In the genomic region with DNA sequence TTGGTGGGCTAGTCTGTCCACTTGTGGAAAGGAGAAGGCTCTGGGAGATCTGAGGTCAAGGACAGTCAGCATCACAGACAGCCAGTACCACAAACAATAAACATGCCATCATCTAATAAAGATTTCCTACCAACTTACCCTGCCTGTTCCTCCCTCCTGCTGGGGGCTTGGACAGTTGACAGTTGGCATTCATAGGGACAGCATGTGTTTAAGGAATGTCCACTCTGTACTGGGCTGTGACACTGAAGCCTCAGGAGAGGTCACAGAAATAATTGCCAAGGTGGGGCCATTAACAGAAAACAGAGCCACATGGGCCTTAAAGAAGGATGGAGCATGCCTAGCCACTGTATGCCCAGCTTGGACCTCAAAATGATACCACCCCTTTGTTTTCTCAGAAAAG, we compare ENCODE assay signal across 17 mouse cellular contexts. TPM values are rescaled to one million over a fixed set of nuclear protein-coding genes. Genes with fewer than 3 reads are reported as not detected.
DNase-seq lines count a peak whose midpoint lies in the region; ATAC-seq and TF ChIP-seq lines count a peak whose summit lies in the region.
"Had no signal": no experiment of that assay in that cellular context is flagged by ENCODE, and none has a peak within 500 bp of the region (broad histone marks: within the 10 kb centered on the region; RNA-seq: fewer than 3 reads in every experiment).

No protein-coding gene starts in this region.

- DNase-seq in heart, adult 2 months, result no peak
- DNase-seq in heart, postnatal 36 days, result no peak
- peak; percentile 80 for DNase-seq in cerebellum, adult 11 months
- peak; percentile 90 for DNase-seq in cerebellum, postnatal 14 days
- no peak for DNase-seq in spleen, postnatal 36 days (ENCODE audit: low spot score in 2 of 2)
- DNase-seq in kidney, postnatal 10 days, result no peak
- DNase-seq in thymus, postnatal 0 days (ENCODE audit: low spot score), result no peak
- DNase-seq: adrenal gland, postnatal 10 days; thymus, postnatal 25 days had no signal

- no peak for TF ChIP-seq POLR2A in heart, adult 2 months (IDR thresholded peaks at IDR 0.05; ENCODE audit: insufficient read depth, low read depth, low read length)

- TF ChIP-seq CTCF in heart, adult 2 months (IDR thresholded peaks at IDR 0.05), result no peak

- H3K9ac ChIP-seq in heart, adult 2 months (ENCODE audit: low read depth, low read length), result no peak overlapping the region
- H3K9ac ChIP-seq in stomach, embryonic 15.5 days, result no peak overlapping the region
- H3K9ac ChIP-seq: forebrain, embryonic 13.5 days; hindbrain, embryonic 13.5 days; liver, embryonic 15.5 days had no signal

- intact Hi-C loops in heart, adult 2 months (cut with DNase I), result no loop called here
- intact Hi-C loops in heart, postnatal 36 days (cut with DNase I), result no loop called here

- H3K4me1 ChIP-seq in heart, adult 2 months (ENCODE audit: control insufficient read depth, insufficient read depth, low read length), result peaks cover 3% of the 10 kb centered on the region; the same call in 1 of the 2 replicates
- H3K4me1 ChIP-seq in stomach, embryonic 15.5 days, result no peaks in the 10 kb centered on the region
- H3K4me1 ChIP-seq: forebrain, embryonic 13.5 days had no signal

- no peaks in the 10 kb centered on the region for H3K79me2 ChIP-seq in heart, adult 2 months (replicated peaks; ENCODE audit: control insufficient read depth, insufficient read depth, low read length)

- no peak overlapping the region for H3K4me2 ChIP-seq in stomach, embryonic 15.5 days
- H3K4me2 ChIP-seq: forebrain, embryonic 13.5 days; hindbrain, embryonic 13.5 days; liver, embryonic 15.5 days had no signal

- no peaks in the 10 kb centered on the region for H3K27me3 ChIP-seq in heart, adult 2 months (ENCODE audit: control insufficient read depth, insufficient read depth, low read length)
- H3K27me3 ChIP-seq in stomach, embryonic 15.5 days (replicated peaks), result no peaks in the 10 kb centered on the region
- H3K27me3 ChIP-seq: forebrain, embryonic 13.5 days; hindbrain, embryonic 13.5 days; liver, embryonic 15.5 days had no signal

- no peak overlapping the region for H3K4me3 ChIP-seq in heart, adult 2 months
- no peak overlapping the region for H3K4me3 ChIP-seq in stomach, embryonic 15.5 days (replicated peaks)
- H3K4me3 ChIP-seq: forebrain, embryonic 13.5 days; hindbrain, embryonic 13.5 days; liver, embryonic 15.5 days had no signal

- no peak for ATAC-seq in stomach, embryonic 15.5 days (ENCODE audit: insufficient read depth, low FRiP score, low read depth)
- ATAC-seq: forebrain, embryonic 13.5 days; lung, postnatal 0 days had no signal

- H3K36me3 ChIP-seq in heart, adult 2 months (ENCODE audit: control insufficient read depth, insufficient read depth, low read length), result no peaks in the 10 kb centered on the region
- H3K36me3 ChIP-seq in stomach, embryonic 15.5 days, result no peaks in the 10 kb centered on the region
- H3K36me3 ChIP-seq: hindbrain, embryonic 13.5 days; liver, embryonic 15.5 days had no signal

- H3K9me3 ChIP-seq in stomach, embryonic 15.5 days, result no peaks in the 10 kb centered on the region
- H3K9me3 ChIP-seq: forebrain, embryonic 13.5 days; hindbrain, embryonic 13.5 days; liver, embryonic 15.5 days had no signal

- no peak overlapping the region for H3K27ac ChIP-seq in heart, adult 2 months
- H3K27ac ChIP-seq in stomach, embryonic 15.5 days, result peak overlapping the region; percentile 35; the same call in 1 of the 2 replicates
- H3K27ac ChIP-seq: forebrain, embryonic 13.5 days; liver, embryonic 15.5 days had no signal

- 0 out of 2 replicates have a peak, but pooled peaks have one; percentile 60 for TF ChIP-seq EP300 in heart, adult 2 months (IDR thresholded peaks at IDR 0.05; ENCODE audit: insufficient read depth, low read depth, low read length)

RNA-seq across cellular contexts. Expression of gene Ptpre, which starts 34.1 kb away (rescaled TPM):
- 1 to 10 TPM; 2.8 to 3.1 TPM for total RNA-seq in heart, adult 2 months (2021)
- 3.6 and 4.1 TPM in 2 replicates for polyA plus RNA-seq in heart, adult 2 months (2012; rRNA removed)
- 1 to 10 TPM; 3.0 to 3.2 TPM for total RNA-seq in heart, postnatal 36 days (2021)
- polyA plus RNA-seq in stomach, embryonic 15.5 days (2015; fragmentation: Nextera tagmentation; extraction: Ambion mirVana), result 3.2 and 3.4 TPM in 2 replicates
- 12.7 and 17.3 TPM in 2 replicates for polyA plus RNA-seq in thymus, postnatal 0 days (2015; fragmentation: Nextera tagmentation; extraction: Ambion mirVana)

RNA-seq across cellular contexts. Expression of gene Clrn3, which starts 42.9 kb away (rescaled TPM):
- total RNA-seq in heart, adult 2 months (2021), result not detected
- not detected in 2 replicates for polyA plus RNA-seq in heart, adult 2 months (2012; rRNA removed)
- not detected for total RNA-seq in heart, postnatal 36 days (2021)
- 5.2 and 6.7 TPM in 2 replicates for polyA plus RNA-seq in stomach, embryonic 15.5 days (2015; fragmentation: Nextera tagmentation; extraction: Ambion mirVana)
- 0.13 and 0.46 TPM in 2 replicates for polyA plus RNA-seq in thymus, postnatal 0 days (2015; fragmentation: Nextera tagmentation; extraction: Ambion mirVana)
- total RNA-seq: adrenal gland, postnatal 10 days; megakaryocyte, adult 5-6 weeks had no signal
- polyA plus RNA-seq: cortical plate, adult 2 months; forebrain, embryonic 13.5 days; lung, postnatal 0 days; midbrain, embryonic 16.5 days had no signal

Comparison
In these comparisons a context has a peak if more than half of its experiments do, and no peak if none do; other contexts are left out.
1. DNase-seq: peak in cerebellum, adult 11 months (single experiment) and cerebellum, postnatal 14 days (2 of 2); none in heart, adult 2 months (0 of 2), heart, postnatal 36 days (0 of 2), spleen, postnatal 36 days (0 of 2), kidney, postnatal 10 days (single experiment) and thymus, postnatal 0 days (single experiment).